Mouse (Mus musculus): ENCODE data around the gene Rapgef1.

Gene Rapgef1

DNA sequence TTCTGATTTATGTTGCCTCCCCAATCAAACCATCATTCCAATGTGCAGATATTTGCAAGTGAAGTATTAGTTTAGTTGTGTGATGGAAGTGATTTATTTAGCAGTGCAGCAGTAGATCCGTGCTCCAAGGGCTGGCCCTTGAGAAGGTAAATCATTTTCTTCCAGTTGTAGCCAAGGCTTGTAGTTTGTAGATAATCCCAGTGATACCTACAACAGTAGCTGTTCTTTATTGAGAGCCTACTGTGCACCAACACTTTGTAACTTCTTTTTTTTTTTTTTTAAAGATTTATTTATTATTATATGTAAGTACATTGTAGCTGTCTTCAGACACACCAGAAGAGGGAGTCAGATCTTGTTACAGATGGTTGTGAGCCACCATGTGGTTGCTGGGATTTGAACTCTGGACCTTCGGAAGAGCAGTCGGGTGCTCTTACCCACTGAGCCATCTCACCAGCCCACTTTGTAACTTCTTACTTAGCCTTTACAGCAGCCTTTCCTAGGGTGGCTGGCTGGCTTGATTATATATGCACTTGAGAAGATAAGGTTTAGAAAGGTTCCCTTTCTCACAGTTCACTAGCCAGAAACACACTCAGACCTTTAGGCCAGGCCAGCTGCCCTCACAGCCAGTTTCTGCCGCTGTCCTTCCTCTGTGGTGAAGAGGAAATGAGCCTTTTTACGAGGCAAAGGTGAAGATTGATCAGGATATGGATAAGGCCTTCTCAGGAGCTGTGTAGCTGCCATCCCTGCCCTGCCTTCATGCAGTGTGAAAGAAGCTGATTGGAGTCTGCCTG is 20.6 kb downstream of the Rapgef1 start:
- no peak for DNase-seq (ENCODE audit: extremely low spot score, low read depth, low spot score)

DNA sequence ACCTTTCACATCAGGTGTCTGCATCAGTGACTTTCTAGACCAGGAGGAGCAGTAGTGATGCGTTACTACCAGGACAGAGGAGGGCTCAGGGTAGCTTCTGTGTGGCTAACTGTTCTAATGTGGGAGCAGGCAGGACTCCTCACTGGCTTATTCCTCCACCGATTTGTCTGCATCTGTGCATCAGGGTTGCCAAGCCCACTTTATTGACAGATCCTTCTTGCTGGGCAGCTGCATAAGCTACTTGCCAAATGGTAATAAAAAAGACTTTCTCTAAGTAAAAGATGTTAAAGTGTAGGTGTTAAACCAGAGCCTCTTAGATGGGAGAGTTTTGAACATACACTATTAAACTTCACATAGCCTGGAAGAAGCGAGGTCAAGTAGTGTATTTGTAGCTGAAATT is 22.2 kb downstream of the Rapgef1 start:
- no peak for DNase-seq (ENCODE audit: extremely low spot score, low read depth, low spot score)

DNA sequence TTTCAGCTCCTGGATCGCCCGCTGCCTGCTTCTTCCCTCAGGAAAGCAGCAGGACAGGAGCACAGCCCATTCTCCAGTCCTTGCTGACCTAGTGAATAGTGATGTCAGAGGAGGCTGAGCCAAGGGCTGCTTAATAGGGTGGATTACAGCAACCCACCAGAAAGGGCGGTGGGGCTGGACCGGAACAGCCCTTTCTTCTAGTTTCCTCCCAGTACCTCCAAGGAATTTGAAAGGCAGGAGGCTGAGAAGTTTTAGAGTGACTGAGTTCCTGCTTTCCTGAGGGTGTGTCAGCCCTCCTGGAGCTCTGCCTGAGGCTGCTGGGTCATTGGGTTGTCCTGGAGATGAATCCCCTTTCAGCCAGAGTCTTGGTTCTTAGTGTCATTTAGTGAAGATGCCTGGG is 23.9 kb downstream of the Rapgef1 start:
- no peak for DNase-seq (ENCODE audit: extremely low spot score, low read depth, low spot score)

DNA sequence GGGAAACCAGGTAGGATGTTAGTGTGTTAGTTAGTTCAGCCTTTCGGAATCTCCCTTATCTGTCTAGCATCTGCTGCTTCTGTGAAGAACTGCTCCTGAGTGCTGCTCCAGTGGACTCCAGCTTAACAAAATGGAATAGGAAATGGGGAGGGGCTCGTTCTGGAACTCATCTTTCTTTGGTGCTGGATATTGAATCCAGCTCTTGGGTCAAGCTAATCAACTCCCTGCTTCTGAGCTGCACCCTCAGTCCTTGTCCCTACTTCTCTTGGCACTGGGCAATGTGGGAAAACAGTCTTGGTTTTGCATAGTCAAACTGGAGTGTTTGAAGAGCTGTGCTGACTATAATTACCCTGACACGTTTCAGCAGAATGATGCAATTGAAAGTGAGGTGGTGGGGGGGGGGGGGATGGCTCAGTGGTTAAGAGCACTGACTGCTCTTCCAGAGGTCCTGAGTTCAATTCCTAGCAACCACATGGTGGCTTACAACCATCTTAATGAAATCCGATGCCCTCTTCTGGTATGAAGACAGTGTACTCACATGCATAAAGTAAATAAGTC is 25.6 kb downstream of the Rapgef1 start:
- no peak for DNase-seq (ENCODE audit: extremely low spot score, low read depth, low spot score)

DNA sequence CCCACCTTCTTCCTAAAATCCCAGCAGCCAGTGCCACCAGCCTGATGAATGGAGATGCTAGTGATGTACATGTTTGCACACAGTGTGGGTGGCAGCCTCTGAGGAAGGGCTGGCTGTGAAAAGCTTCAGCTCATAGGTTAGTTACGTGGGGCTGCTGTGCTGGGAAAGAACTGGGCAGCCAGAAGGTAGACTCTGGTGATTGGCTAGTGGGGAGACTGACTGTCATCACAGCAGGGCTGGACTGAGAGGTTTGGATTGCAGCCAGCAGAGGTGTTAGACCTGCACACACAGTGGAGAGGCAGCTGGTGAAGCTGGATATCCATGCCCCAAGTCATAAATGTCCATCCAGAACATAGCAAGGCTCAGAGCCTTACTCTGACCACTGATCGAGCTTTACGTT is 27.1 kb downstream of the Rapgef1 start:
- DNase-seq (ENCODE audit: extremely low spot score, low read depth, low spot score), result no peak

DNA sequence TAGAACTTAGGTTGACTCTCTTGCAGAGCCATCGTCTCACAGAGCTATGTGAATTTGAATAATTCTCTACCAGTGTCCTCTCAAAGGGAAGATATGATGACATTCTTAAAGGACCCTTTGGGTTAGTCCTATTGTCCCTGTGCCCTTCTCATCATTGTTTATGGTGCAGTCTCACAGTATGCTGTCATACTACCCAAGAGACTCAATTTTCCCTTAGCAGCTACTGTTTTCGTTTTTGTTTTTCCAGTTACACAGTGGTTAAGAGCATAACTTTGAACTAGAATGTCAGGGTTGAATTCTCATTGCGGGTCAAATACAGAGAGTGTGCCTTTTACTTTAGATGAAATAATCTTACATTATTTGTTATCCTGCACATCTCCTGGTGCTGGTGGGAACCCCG is 27.6 kb downstream of the Rapgef1 start:
- no peak for DNase-seq (ENCODE audit: extremely low spot score, low read depth, low spot score)

DNA sequence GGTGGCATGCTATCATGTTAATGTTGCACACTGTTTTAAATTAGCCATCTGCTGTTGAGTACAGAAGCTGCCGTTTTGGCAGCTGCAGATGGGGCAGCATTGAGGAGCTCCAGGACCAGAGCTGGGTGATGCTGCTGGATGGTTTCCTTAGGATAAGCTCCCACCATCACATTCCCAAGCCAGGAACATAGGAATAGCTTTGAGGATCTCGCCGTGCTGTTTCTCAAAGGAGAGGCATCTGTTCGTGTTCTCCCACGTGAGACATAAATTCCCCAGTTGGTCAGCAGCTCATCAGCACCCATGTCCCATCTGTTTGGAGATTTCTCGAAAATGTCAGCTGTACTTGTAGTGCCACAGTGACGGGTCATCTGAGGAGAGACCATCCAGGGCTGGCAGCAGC is 28.3 kb downstream of the Rapgef1 start:
- no peak for DNase-seq (ENCODE audit: extremely low spot score, low read depth, low spot score)

DNA sequence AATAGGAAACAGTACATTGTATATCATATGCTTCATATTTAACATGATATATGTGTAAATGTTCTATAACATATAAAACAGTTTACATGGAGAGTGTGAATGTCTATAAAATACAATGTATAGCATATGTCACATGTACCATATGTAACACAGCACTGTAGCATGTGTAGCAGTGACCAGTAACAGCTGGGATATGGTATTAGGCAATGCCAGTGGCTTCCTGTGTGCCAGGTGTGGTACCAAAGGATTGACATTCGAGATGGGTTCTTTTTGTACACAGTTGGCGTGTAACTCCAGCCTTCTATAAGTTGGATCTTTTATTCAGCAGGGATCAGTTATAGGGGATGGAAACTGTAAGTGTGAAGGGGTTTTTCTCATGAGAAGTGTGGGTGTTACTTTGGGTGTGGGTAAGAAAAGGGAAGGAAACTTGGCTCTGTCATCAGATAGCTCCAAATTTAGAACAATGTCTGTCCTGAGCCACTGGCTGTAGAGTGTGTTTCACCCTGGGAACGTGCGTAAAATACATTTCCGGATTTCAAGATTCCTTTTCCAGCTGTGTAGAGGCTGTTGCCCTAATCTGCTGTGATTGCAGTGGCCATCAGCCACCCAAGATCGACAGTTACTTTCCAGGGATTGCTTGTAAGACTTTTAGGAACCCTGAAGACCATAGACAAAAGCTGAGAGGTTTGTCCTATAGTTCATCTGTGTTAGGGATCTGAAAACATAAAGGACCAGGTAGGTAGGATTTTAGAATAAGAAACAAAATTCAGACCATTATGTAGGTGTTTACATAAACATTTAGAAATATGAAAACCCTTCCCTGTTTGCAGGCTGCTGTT is 29.7 kb downstream of the Rapgef1 start:
- no peak for DNase-seq (ENCODE audit: extremely low spot score, low read depth, low spot score)

DNA sequence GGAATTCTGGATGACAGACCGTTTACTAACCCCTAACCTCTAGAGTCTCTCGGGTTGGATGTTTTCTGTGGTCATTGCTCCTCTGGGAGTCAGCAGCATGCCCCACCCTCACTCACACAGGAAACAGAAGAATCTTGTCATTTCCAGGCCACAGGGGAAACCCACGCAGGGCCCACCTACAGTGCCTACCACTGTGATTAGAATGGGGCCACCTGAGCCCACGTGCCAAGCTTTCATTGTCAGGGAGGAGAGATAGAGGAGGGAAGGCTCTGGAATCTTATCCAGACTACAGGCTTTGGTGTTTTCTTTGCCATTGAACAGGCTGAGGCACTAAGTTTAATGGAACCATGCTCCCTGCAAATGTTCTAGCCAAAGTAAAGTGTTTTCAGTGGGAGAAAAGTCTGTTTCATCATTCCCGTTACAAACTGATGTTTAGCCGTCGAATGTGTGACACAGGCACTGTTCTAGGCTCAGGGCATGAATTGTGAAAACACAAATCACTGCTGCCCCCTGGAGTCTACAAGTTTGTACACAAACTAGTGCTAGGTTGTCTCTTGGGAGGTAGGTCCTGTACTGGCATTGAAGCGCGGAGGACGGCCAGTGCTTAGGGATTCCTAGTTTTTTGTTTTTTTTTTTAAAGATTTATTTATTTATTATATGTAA is 30.4 kb downstream of the Rapgef1 start:
- DNase-seq (ENCODE audit: extremely low spot score, low read depth, low spot score), result no peak

DNA sequence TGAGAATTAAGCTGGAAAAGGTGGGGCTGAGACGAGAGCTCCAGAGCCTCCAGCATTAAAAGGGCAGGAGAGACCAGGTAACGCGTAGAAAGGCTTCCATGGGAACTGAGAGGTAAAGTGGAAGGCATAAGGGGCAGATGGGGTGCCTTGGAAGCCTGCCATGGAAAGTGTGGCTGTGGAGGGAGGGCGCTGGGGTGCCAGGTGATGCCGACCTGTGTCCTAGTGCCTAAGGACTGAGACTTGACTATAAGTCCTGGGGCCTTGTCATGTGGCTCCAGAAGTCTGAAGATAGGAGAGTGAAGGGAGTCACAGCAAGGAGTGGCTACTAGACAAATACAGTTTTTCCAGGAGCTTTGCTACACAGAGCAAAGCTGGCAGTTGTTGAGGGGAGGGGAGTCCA is 32.4 kb downstream of the Rapgef1 start:
- no peak for DNase-seq (ENCODE audit: extremely low spot score, low read depth, low spot score)

DNA sequence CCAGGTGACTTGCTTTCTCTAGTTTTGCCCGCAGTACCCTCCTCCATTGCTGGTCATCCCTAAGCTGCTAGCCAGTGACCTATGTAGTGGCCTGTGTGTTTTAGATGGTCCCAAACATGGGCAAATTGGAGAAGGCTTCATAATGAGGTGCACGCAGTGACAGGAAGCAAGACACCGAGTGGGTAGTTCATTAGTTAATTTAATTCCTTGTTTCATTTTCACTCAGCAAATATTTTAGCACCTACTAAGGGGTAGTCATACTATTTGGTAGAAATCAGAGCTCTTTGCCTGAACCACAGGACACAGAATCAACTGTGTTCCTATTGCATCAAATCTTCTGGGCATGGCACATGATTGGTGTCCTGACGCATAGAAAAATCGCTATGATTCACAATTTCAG is 35.9 kb downstream of the Rapgef1 start:
- no peak for DNase-seq (ENCODE audit: extremely low spot score, low read depth, low spot score)

DNA sequence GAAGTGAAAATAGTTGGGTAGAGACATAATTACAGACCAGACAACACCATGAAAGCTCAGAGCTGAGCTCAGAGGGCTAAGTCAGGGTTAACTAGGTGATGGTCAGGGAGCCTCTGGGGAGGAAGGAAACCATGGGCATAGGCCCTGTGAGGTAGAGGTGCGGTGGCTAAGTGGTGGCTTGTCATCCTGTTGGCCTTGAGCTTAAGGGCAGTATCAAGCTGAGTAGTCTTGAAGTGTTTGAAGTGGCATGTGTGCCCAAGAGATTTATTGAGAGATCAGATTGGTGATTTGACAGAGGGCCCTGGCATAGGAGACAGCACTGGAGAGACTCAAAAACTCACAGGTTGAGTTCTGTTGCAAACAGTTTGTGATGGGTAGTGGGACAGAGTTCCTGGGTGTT is 36.6 kb downstream of the Rapgef1 start:
- DNase-seq (ENCODE audit: extremely low spot score, low read depth, low spot score), result no peak

DNA sequence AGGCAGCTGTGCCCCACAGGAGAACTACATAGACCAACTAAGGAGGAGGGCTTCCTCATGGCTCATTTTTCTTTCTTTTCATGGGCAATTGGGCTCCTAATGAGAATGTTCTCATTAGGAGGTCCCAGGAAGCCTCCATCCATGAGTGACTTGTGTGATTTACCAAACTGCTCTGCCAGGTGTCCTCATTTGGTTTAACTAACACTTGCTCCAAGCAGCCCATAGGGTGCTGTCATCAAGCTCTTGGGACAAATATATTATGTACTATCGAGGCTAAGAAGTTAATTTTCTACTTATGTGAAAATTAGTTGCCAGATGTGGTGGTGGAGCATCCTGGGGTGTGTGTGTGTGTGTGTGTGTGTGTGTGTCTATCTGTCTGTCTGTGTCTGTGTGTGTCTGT is 37.6 kb downstream of the Rapgef1 start:
- no peak for DNase-seq (ENCODE audit: extremely low spot score, low read depth, low spot score)

DNA sequence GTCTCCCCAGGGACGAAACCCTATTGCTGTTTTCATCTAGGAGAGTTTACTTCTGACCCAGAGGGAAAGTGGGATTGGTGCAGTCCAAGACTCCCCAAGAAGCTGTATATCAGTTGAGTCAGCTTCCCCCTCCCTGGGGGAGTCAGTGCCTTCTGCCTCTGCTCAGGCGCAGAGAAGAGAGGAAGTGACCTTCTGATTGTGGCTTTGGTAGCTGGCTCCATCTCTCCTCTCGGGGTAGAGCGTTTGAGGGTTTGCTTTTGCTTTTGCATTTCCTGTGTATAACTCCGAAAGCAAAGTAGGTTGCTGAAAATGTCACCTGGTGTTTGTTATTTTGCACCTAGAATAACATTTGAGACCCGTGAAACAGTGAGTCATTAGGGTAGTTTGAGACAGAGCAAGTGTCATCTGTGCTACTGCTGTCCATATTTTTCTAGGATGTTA is 42.3 kb downstream of the Rapgef1 start:
- no peak for DNase-seq (ENCODE audit: extremely low spot score, low read depth, low spot score)

DNA sequence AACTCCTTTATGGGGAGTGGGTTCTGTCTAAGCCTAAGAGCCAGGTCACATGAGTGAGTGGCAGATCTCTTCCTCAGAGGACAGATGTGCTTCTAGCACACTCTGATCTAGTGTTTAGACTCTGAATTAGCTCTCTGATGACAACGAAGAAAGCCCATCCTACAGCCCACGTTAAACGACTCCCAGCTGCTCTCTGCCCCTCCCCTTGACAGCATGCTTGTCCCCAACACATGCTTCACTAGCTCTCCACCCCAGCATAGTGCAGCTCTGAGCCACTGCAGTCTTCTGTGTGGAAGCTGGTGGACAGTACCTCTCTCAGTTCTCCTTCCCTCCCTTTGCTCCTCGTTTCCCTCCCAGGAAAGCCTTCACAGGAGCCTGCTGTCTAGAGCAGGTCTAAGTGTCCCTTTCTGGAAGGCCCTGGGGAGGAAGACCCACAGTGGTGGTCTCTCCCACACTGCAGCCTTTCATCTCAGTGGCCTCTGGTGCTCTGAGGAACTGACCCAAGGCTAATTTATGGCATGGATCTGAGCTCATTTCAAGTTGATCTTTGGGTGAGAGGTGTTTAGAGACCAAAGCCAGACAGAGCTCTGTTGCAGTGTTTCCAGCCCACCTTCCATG is 43.8 kb downstream of the Rapgef1 start:
- no peak for DNase-seq (ENCODE audit: extremely low spot score, low read depth, low spot score)

DNA sequence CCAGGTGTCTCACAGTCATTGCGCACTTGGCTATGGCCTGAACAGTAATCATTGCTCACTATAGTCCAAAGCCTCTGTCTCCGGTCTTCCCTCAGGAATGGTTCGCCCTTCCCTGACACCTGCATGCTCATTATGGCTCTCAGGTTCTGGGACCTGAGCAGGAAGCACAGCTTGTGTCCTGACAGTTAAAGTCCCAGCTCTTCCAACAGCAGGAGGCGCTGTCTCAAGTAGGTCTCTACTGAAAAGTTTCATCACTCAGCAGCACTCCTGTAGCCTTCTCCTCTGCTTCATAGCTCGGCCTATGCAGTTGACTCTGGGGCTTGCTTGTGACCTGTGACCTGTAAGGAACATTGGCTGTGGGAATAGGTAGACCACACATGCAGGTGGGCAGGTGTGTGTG is 45.9 kb downstream of the Rapgef1 start:
- DNase-seq (ENCODE audit: extremely low spot score, low read depth, low spot score), result no peak

DNA sequence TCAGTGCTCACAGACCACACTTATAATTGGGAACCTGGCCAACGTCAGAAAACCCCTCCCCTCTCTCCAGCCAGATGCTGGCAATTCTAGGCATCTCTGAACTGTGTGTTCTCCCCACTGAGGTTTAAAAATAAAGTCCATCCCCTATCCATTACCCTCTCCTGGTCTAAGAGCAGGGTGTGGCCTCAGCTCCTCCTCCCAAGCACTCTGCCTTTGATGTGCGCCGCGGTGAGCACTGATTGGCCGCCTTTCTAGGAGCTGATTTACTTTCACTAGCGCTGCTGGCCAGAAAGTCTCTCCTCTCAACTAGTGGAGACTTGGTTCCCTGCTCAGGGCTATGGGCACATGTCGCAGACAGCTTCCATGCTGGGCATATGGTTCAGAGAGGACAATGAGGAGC is 47.1 kb downstream of the Rapgef1 start:
- no peak for DNase-seq (ENCODE audit: extremely low spot score, low read depth, low spot score)

DNA sequence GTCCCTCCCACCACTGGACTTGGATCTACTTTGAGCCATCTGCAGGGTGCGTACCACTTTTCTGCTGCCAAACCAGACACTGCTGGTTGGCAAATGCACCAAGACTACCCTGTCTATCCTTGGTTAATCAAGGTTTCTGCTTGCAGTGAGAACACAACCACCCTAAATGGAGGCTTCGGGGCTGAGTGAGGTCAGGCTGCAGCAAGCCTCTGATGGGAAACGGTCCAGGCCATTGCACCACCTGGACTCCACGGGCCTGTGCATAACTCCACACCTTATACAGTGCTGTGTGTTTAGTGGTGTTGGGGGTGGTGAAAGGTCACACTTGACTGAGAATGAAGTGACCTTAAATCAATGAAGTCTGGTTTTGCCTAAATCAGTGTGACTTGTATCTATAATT is 47.6 kb downstream of the Rapgef1 start:
- DNase-seq (ENCODE audit: extremely low spot score, low read depth, low spot score), result no peak

DNA sequence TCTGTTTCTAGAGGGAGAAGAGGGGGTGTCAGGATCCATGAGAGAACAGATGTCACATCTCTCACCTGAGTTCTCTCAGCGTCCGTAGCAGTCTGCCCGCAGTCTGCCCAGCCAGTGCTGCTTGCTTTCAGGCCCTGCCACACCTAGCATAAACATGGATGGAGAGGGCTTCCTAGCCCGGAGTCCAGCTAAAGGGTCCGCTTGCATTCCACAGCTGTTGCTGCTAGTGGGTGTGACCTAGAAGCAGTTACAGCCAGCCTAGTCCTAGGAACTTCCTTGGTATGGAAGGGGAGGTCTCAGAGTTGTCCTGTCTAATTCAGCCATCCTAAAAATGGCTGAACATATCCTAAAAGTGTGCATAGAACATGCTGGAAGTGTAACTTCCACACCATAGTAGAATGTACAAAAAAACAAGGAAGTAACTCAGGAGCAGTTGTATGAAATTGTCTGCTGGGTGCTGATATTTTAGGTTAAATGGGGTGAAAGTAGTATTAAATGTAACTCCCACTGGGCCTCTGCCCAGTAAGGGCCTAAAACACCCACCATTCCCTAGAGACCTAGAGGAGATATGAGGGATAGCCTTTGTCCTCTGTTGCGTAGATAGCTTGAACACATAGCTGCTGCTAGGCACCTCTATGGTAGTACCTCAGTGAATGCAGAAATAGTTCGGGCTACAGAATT is 48.6 kb downstream of the Rapgef1 start:
- no peak for DNase-seq (ENCODE audit: extremely low spot score, low read depth, low spot score)

DNA sequence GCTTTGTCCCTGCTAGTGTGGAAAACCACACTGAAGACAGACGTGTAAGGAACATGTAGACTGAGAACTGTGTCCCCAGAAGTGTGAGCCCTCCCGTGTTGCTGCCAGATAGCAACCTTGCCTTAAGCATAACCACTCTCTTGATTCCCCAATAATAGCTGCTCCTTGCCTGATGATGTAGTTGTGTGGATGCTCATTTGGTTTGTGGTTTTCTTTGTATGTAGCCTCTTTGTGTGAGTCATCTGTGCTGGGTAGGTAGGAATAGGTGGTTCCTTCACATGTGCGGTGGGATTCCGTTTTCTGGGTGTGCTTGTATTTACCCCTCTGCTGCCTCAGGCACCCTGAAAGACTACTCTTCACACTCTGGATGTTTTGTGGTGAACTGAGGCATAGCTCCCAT is 49.4 kb downstream of the Rapgef1 start:
- DNase-seq (ENCODE audit: extremely low spot score, low read depth, low spot score), result no peak

DNA sequence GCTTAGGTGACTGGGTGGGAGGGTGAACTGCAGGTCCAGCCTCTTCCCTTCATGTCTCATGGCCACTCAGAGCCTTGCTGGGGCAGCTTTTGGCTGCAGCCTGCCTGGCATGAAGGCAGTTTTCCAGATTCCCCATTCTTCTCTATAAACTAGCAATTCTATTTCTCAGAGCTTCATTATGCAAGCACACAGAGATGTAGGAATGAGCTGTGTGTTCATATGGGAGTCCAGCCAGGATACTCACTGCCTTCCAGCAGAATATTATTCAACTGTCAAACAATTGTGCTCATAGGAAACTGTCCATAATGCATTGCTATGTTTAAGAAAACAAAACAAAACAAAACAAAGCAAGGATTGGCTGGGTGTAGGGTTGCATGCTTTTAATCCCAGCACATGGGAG is 50.2 kb downstream of the Rapgef1 start:
- DNase-seq (ENCODE audit: extremely low spot score, low read depth, low spot score), result no peak
